Mouse (Mus musculus) left cerebral cortex, postnatal 25 days (tissue): Measurements from ENCODE around the gene Rnls. TPM values are rescaled to one million over a fixed set of nuclear protein-coding genes. Genes with fewer than 3 reads are reported as not detected.
A peak's percentile ranks its signal among the peaks of the same experiment; 100 is the strongest.

ENCODE experiments used
- DNase-seq, 2 experiments: peaks; one replicate each; pipeline ENCODE4 v3.0.0; 2022; ENCODE audit warnings: low spot score in 2 of 2, mixed read lengths in 1 of 2
- intact Hi-C: fragments of 180-260 bp; cut with DNase I; formaldehyde crosslinking; loops from one replicate; pipeline ENCODE4 v1.15.1; 2025
- total RNA-seq, 2 experiments: library from RNA; stranded (reverse); gene quantifications; 2 replicates each; pipeline ENCODE4 v1.2.3; 2021

Rnls gene
- total RNA-seq, 2 experiments from 2014 or later, result 0.69 to 1.3 TPM

DNA sequence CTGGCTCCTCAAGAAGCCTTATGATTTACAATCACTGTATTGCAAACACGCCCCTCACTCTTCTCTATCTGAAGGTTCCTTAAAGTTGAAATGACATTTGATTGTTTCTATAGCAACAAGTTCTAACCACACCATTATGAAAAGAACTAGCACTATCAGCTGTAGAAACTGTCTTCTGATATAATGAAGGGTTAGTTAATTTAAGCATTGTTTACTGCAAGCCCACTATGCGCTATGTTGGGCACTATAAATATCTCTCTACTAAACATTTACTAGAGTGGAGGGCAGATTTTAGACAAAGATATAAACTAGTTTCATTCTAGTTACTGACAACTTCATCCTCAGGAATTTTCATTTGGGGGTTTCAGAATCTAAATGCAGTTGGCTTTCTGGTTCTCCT, 182.4 kb downstream of the Rnls start:
- no peak for DNase-seq
- intact Hi-C loops, result no loop called here

DNA sequence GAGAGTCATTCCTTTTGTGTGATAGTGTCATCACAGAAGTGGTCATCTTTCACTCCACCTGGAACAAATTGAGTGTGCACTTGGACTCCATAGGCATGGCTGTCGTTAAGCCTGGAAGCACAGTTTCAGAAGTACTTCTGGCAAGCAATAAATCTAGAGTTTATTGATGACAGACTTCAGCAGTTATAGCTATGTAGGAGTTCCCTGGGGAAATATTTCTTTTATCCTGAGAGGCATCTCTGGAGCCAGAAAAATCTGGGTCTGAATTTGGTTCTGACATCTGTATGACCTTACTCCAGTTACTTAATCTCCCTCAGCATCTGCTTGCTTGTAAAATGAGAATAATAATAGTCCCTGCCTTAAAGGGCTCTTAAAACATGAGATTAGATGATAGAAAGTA, 184.1 kb downstream of the Rnls start:
- no peak for DNase-seq
- intact Hi-C loops, result no loop called here

DNA sequence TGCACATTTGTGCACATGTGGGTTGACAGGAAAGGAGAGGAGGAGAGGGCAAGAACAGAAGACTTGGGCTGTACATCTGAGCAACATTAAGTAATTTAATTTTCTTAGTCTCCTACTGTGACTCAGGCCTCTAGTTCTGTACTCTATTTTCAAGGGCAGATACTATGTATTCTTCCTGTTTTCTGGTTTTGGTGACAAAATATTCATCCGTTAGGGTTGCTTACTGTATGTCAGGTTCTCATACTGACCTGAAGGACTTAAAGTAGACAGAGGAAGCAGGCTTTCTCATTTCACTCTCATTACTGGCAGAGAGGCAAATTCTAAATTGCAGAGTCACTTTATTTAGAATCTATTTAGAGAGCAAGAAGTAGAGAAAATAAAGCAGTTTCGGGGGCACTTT, 186.7 kb downstream of the Rnls start:
- DNase-seq, result no peak
- intact Hi-C loops, result no loop called here

DNA sequence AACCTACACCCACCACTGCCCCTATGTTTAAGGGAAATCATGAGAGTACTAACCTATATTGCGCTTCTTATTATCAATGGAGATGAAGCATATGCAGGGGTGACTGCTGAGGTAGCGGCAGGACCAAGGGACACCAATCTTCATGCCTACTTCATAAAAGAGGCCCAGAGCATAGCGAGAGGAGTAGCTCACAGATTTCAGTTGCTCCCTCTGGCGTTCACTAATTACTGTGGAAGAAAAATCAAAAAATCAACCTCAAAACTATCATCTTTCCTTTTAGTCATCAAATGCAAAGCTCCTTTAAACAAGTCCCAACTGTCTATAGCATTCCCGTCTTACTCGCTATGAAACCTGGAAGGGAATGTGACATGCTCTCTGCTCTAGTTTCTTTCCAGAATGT, 189.7 kb downstream of the Rnls start:
- no peak for DNase-seq
- intact Hi-C loops, result no loop called here

DNA sequence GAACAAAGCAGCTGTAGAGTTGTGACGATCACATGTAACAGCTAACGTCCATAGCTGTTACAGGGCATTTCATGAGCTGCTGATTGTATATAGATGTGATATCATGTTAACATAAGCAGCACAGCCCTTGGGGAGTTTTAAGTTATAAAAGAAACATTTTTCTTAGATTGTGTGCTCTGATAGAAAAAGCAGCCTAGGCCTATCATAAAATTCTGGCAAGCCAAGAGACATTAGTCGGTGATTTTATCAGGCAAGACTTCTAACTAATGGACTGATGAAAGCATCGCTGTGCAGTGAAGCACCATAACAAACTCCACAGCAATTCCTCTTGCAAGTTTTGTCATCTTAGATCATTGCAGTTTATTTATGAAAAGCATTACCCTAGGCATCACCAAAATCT, 190.9 kb downstream of the Rnls start:
- intact Hi-C loops, result no loop called here
- no peak for DNase-seq

DNA sequence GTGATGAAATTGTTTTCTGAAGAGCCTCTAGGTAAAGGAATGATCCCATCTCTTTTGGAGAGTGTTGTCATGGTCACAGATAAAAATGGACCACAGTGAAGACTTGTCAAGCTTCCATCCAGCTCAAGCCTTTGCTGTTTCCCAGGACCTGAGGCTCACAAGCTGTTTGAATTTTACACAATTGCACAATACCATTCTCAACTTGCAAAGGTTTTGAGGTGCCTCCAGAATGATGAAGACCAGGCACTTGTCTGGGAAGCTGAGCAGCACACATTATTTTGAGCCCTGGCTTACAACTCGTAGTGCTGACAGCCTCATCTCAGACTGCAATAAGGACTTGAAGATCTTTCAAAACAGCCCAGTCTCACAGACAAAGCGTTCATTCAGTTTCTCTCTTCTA, 200.0 kb downstream of the Rnls start:
- intact Hi-C loops, result no loop called here
- no peak for DNase-seq

DNA sequence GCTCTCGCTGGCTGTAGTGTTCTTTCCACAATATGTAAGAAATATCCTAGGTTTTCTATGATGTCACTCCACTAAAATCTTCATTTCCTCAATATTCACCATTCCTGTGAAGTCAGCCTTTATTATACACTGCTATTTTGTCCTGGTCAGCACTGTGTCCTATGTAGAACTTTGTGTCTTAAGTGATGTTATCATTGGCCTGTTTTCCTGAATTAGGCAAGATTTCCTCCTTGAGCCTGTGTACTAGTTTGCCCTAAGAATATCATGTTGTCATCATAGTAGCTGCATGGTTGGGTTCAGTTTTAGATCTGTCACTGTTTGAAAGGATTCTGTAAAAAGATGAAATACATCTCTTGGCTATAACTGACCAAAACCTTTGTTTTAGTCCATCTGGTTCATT, 203.3 kb downstream of the Rnls start:
- no peak for DNase-seq
- intact Hi-C loops, result loop anchor here (1.0 kb wide), 1 partner anchor 23 kb away; no protein-coding TSS in a partner anchor

DNA sequence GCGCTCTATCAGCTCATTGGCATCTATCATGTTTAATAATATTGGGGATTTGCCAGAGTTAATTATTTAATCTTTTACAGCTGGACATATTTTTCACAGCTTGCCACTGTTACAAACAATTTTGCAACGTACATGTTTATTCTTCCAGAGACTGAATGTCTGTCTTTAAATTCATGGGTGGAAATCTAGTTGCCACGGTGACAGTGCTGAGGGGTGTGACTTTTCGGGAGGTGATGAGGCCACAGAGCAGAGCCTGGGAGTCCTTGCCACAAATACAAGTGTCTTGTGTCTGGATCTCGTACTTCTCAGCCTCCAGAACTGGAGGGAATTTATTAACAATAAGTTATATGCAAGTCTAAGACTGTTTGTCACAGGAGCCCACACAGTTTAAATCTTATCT, 212.5 kb downstream of the Rnls start:
- no peak for DNase-seq
- intact Hi-C loops, result no loop called here

DNA sequence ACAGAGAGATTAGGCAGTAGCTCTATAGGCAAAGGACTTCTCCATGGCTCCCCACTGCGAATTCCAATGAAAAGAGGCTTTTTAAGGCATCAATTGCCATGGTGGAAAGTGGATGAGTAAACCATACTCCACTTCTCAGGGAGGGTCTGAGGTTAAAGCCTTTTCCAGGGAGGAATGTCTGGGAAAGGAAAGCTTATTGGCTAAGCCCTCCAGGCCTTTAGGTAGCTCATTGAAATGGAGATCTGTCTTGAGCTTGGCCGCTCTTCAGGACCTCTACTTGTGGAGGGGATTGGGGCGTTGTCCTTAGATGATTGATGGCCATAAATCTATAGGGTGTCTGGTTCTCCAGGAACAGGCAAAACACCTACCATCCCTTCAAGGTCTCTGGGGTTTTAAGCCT, 213.2 kb downstream of the Rnls start:
- DNase-seq, result no peak
- intact Hi-C loops, result no loop called here

DNA sequence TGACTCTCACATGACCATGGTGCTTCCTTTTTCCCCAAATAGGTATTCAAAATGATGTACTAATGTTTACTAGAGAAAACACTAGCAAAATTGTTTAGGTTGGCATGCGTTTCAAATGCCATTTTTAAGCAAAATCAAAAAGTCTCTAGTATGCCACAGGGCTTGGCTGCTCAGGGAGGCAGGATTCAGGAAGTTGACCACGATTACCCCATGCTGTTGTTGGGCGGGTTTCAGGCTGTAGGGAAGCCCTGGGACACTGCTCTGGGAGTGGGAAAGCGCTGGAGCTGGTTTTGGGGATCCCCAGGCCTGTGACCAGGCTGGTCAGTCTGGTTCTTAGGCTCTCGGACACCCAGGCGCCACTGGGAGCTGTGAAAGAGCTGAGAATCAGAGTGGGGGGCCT, 213.7 kb downstream of the Rnls start:
- intact Hi-C loops, result no loop called here
- no peak for DNase-seq

DNA sequence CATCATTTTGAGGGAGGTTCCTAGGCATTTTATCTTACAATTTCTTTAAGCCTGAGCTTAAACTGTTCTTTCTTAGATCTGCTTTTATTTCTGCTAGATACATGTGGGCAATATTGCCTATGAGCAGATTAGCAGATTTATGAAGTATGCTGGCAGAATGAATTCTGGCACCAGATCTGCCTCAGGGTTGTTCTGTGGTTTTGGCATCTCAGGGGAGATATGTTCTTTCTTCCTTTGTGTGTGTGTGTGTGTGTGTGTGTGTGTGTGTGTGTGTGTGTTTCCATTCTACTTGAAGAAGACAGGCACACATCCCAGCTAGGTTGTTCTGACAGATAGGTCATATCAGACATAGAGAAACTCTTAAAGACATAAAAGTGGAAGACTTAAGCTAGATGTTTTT, 218.1 kb downstream of the Rnls start:
- DNase-seq, result no peak
- intact Hi-C loops, result no loop called here

DNA sequence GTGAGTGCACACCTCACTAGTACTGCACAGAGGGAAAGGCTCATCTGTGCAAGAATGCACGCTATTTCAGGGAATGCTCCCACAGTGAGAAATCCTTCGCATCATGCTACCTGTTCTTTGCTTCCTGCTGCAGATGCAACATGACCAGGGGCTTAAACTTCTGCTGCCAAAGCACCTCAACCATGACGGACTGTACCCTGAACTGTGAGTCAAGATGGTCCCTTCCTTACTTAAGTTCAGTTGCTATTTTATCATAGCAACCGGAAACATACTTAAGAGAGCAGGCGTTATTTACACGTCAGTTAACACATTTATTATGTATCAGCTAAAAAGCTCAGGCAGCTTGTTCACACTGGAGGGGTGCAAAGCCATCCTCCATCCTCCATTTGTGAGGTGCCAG, 222.2 kb downstream of the Rnls start:
- intact Hi-C loops, result no loop called here
- DNase-seq, result no peak

DNA sequence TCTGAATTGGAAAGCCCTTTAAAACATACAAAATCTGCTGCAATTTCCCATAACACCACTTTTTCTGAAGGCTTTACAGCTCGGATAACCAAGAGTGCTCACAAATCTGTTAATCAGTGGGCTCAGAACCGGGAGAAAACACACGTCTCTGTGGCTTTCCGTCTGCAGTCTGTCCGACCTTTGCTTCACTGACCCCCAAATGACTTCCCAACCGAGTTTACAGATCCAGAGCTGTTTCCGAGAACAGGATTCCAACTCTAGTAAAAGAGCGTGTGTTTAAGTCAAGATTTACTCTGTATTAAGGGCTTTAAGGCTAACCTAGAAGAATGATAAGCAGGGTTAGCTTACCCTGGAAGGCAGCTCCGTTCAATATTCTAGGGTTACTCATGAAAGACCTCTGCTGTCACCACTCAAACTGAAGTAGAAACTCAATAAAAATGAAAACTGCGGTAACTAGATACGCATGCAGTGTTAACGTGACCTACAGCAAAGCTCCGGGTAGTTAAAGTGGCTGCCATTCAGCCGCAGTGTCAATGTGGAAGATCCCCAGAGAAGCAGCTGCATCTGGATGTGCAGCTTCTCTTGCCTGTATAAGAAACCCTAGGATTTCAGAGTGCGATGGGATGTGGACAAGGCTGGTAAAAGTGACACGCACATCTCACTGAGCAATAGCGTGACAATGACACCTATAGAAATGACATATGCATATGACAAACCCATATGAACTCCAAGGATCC, 224.4 kb downstream of the Rnls start:
- intact Hi-C loops, result no loop called here
- DNase-seq, result no peak

DNA sequence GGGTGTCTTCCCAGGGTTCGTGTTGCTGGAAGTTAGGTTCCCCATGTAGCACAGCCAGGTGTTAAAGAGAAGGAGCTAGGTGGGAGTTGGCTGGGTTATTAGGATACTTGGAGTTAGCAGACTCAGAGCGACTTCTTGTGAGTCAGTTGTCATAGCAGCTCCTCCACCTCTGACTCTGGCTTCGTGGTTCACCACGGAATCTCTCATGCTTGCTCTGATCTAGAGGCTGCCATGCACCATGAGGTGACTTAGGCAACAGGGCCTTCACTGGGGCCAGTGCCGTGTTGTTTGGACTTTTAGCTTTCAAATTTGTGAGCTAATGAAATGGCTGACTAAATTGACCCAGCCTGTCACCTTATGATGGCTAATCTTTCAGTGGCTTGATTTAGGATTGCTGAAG, 227.3 kb downstream of the Rnls start:
- intact Hi-C loops, result no loop called here
- no peak for DNase-seq

DNA sequence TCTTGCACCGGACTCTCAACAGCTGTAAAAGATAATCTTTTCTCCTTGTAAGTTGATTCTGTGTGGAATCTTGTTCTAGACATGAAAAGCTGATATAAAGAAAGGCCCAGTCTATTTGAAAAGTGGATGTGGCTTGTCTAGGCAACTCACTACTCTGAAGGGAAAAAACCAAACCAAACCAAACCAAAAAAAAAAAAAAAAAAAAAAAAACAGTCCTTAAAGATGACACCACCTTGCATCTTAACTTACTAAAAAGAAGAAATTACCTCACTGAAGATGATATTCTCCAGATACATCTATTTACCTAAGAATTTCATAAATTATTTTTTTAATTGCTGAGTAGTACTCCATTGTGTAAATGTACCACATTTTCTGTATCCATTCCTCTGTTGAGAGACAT, 230.2 kb downstream of the Rnls start:
- DNase-seq, result no peak
- intact Hi-C loops, result no loop called here

DNA sequence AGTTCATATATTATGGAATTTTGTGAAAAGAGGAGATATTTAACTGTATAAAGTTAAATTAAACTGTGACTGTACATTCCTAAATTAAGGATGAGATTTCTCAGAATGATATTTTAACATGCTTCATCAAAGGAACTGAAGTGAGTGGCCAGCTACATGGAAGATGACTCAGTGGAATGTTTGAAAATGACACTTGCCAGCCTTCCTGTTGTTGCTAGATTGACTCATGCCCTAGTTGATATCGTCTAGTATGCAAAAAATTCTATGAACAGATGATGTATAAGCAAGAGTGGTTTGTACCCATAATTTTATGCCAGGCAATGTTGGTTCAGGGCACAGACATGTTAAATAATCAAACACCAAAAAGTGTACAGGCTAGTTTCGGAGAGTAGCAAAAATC, 232.2 kb downstream of the Rnls start:
- peak in 1 of 2 experiments; percentile 24 for DNase-seq
- intact Hi-C loops, result no loop called here

DNA sequence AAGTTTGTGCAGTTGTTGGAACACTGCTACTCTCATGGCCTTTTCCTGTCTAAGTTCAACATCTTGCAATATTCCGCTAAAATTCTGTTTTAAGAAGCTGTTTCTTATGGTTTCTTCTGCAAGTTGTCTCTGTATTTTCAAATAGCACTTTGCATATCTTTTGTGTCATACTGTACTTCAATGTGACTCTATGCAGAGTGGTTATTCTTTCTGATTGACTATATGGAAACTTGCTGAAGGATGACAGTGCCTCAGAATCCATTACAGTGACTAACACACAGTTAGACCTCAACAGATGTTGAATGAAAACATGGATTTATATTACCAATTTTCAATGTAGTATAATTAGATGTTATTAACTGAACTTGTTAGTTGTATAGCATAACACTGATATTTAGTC, 232.9 kb downstream of the Rnls start:
- DNase-seq, result no peak
- intact Hi-C loops, result no loop called here

DNA sequence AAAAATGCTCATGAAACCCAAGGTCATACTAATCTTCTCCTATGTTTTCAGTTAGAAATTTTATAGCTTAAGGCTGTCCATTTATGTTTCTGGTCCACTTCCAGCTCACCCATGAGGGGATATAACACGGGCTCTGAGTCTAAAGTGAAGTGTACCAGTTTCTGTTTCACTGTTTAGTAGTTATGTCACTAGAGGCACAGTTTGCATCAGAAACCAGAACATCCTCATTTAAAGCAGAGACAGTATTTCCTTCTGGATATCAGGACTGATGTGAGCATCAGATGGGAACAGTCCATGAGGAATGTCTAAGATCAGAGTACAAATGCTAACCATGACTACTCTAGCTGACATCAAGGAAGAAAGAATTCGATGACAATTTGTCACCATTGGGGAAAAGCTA, 233.9 kb downstream of the Rnls start:
- no peak for DNase-seq
- intact Hi-C loops, result no loop called here

DNA sequence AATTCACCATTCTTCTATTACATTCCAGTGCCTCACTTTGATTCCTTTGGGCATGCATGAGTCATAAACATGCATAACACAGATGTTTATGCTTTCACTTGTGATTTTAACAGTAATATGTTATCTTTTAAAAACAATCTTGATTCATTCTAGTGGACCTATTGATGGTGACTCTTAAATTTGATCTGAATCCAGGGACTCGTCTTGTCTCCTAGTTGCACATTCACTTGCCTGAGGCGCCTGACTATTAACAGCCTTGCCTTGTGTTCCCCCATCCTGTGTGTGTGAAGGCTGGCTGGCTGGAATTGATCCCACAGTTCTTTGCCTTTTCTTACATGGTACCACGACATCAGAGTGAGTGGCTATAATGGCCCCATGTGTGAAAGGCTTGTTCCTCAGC, 243.7 kb downstream of the Rnls start:
- intact Hi-C loops, result no loop called here
- DNase-seq, result no peak

DNA sequence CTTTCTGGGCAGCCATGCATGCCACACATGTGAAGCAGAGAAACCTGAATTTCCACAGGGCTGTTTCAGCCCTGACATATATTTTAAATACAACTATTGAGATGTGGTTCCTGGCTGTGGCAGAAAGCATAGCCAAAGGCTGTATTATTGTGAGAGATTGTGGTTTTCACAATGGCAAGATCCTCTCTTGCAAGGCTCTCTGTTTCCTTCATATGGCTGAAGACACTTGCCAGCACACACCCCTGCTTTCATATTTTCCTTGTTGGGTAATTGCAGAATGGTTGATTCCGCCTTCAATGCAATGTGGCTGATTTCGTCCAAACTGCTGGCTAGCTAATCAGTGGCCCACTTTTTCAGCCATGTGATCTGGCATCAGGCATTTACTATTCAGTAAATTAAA, 248.9 kb downstream of the Rnls start:
- no peak for DNase-seq
- intact Hi-C loops, result no loop called here

DNA sequence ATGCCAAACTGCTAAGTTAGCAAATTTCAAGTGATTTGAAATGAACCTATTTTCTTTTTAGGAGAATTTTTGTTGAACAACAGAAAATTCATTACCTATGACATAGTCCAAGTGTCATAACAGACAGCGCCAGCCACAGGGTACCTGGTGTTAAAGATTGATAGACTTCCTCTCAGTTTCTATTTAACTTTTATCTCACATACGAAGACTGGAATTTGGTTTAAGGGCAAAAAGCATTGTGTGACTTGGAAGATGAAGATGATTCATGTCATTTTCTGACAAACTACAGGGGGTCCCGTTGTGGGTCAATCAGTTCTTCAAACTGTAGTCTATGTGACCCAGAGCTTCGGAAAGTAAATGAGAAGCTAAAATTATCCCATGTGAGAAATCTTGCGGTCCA, 254.8 kb downstream of the Rnls start:
- no peak for DNase-seq
- intact Hi-C loops, result no loop called here

DNA sequence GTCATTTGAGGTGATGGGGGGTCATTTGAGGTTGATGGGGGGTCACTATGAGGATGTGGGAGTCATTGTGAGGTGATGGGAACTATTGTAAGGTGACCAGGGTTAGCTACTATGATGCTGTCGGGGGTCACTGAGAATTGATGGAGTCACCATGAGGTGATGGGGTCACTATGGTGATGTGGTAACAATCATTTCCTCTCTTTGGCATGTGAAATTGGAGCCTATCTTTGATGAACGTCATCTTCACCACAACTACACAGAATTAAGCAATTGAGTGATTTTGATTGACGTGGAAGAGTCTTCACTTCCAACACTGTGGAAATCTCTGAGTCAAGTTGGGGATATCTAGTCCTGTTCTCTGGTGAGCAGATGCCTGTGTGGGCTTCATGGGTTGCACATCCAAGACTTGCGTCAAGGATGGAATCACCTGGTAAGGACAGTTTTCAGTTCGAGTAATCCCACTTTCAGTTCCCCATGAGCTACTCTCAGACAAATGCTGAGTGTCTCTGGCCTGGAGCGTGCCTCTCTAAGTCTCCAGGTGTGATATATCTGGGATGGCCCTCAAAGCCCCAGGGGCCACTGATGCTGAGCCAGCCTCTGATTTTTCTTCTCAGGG, 269.4 kb downstream of the Rnls start:
- intact Hi-C loops, result no loop called here
- DNase-seq, result no peak
